Mouse (Mus musculus) lung, adult 2 months (tissue): ENCODE measurements around the gene Pla2g12a.

ENCODE experiments used
- CTCF ChIP-seq: fragments of 200-500 bp; IDR thresholded peaks from 2 replicates; pipeline ENCODE4 v1.5.1; 2011; ENCODE audit warnings: mild to moderate bottlenecking, low read length, control low read depth; ENCODE audit not compliant: insufficient read depth
- POLR2A ChIP-seq: fragments of 200-500 bp; IDR thresholded peaks from 2 replicates; pipeline ENCODE4 v1.6.1; 2011; ENCODE audit warnings: low read depth, mild to moderate bottlenecking, control low read depth, low read length, borderline replicate concordance; ENCODE audit errors: extremely low read depth

- no peak for TF ChIP-seq CTCF
- TF ChIP-seq POLR2A = no peak
Observed at GRCm38 (mm10) chr3:129830626-129831025, 47.8 kb upstream of the Pla2g12a start.
